Mouse (Mus musculus): Measurements from ENCODE around the gene Pifo.
"Not testable (repeated sequence)": the region's sequence is repeated elsewhere in the genome, so short reads cannot be mapped to it uniquely, and the experiment has no call there.

Gene Pifo

GRCm38 (mm10) chr3:106014546-106014945 is at the start of gene Pifo:
Gene Pifo, minus strand, starts transcription at chr3:106014646.
- no peak for DNase-seq (ENCODE audit: low read depth, low spot score)

- no peak for DNase-seq (ENCODE audit: low read depth, low spot score)
Observed at GRCm38 (mm10) chr3:106057966-106058365, 43.5 kb upstream of the Pifo start.

- peak; percentile 52 for DNase-seq (ENCODE audit: low read depth, low spot score)
Observed at GRCm38 (mm10) chr3:106051896-106052295, 37.5 kb upstream of the Pifo start.

- peak; percentile 31 for DNase-seq (ENCODE audit: low read depth, low spot score)
Observed at GRCm38 (mm10) chr3:106040306-106040705, 25.9 kb upstream of the Pifo start.

- DNase-seq (ENCODE audit: low read depth, low spot score) = no peak
Observed at GRCm38 (mm10) chr3:106032781-106033180, 18.3 kb upstream of the Pifo start, which contains the start of gene Chil5. Gene Chil5, minus strand, starts transcription at chr3:106032814.

- DNase-seq (ENCODE audit: low read depth, low spot score) = no peak
Observed at GRCm38 (mm10) chr3:106024135-106024534, 9.7 kb upstream of the Pifo start.

- DNase-seq (ENCODE audit: low read depth, low spot score) = no peak
Observed at GRCm38 (mm10) chr3:106021840-106022239, 7.4 kb upstream of the Pifo start.

GRCm38 (mm10) chr3:106003360-106003759 is 11.1 kb downstream of the Pifo start:
- not testable (repeated sequence) for DNase-seq (ENCODE audit: low read depth, low spot score)

GRCm38 (mm10) chr3:106001416-106002370 is 12.8 kb downstream of the Pifo start:
- peak; percentile 89 for DNase-seq (ENCODE audit: low read depth, low spot score)

GRCm38 (mm10) chr3:106000707-106001375 is 13.6 kb downstream of the Pifo start:
- no peak for DNase-seq (ENCODE audit: low read depth, low spot score)

GRCm38 (mm10) chr3:105994730-105995129 is 19.7 kb downstream of the Pifo start:
- no peak for DNase-seq (ENCODE audit: low read depth, low spot score)

GRCm38 (mm10) chr3:105991653-105992283 is 22.7 kb downstream of the Pifo start:
- DNase-seq (ENCODE audit: low read depth, low spot score) = peak; percentile 18

GRCm38 (mm10) chr3:105989611-105990010 is 24.8 kb downstream of the Pifo start:
- DNase-seq (ENCODE audit: low read depth, low spot score) = peak; percentile 78

- DNase-seq (ENCODE audit: low read depth, low spot score) = no peak
Observed at GRCm38 (mm10) chr3:105974174-105974573, 40.3 kb downstream of the Pifo start.

- DNase-seq (ENCODE audit: low read depth, low spot score) = no peak
Observed at GRCm38 (mm10) chr3:105973411-105973810, 41.0 kb downstream of the Pifo start, which contains the start of gene Ovgp1. Gene Ovgp1, plus strand, starts transcription at chr3:105973711.

GRCm38 (mm10) chr3:105971831-105972446 is 42.5 kb downstream of the Pifo start:
- DNase-seq (ENCODE audit: low read depth, low spot score) = peak; percentile 18

GRCm38 (mm10) chr3:105960700-105961099 is 53.7 kb downstream of the Pifo start:
- DNase-seq (ENCODE audit: low read depth, low spot score) = peak; percentile 67

GRCm38 (mm10) chr3:105959999-105960398 is 54.4 kb downstream of the Pifo start, which contains the start of gene Atp5f1:
Gene Atp5f1, minus strand, starts transcription at chr3:105960099.
- DNase-seq (ENCODE audit: low read depth, low spot score) = no peak

- DNase-seq (ENCODE audit: low read depth, low spot score) = peak; percentile 82
Observed at GRCm38 (mm10) chr3:105959585-105959984, 54.9 kb downstream of the Pifo start.

GRCm38 (mm10) chr3:105958974-105959580 is 55.4 kb downstream of the Pifo start, which contains the start of gene Wdr77:
Gene Wdr77, plus strand, starts transcription at chr3:105959369.
- DNase-seq (ENCODE audit: low read depth, low spot score) = peak; percentile 99

- peak; percentile 18 for DNase-seq (ENCODE audit: low read depth, low spot score)
Observed at GRCm38 (mm10) chr3:105958204-105958603, 56.2 kb downstream of the Pifo start.

Data from R1 (cell line).